Mouse (Mus musculus) bone marrow macrophage, adult 2 months (primary cell): ENCODE results near the gene Acadvl. TPM values are rescaled to one million over a fixed set of nuclear protein-coding genes. Genes with fewer than 3 reads are reported as not detected.

Experiments
- H3K27ac ChIP-seq: 2 replicates; pipeline ENCODE4 v1.5.1; 2012; ENCODE audit warnings: low read depth, low read length; ENCODE audit not compliant: insufficient read depth
- H3K4me1 ChIP-seq: 2 replicates; pipeline ENCODE4 v1.6.1; 2012; ENCODE audit warnings: low read length; ENCODE audit not compliant: control insufficient read depth, insufficient read depth
- H3K4me3 ChIP-seq: 2 replicates; pipeline ENCODE4 v1.5.1; 2012; ENCODE audit warnings: mild to moderate bottlenecking, low read length, moderate library complexity; ENCODE audit not compliant: insufficient read depth
- CTCF ChIP-seq: IDR thresholded peaks from 2 replicates; pipeline ENCODE4 v1.5.1; 2012; ENCODE audit warnings: low read depth, mild to moderate bottlenecking, low read length, moderate library complexity
- POLR2A ChIP-seq: IDR thresholded peaks from 2 replicates; pipeline ENCODE4 v1.6.1; 2012; ENCODE audit warnings: mild to moderate bottlenecking, low read depth, low read length, borderline replicate concordance
- polyA plus RNA-seq: library from polyadenylated mRNA; stranded (reverse); fragments of >200 nt; gene quantifications from 2 replicates; pipeline ENCODE4 v1.2.4, GENCODE M21; 2012; ENCODE audit not compliant: missing spikeins, insufficient read depth, insufficient read length

The Acadvl gene
- polyA plus RNA-seq, 1 experiment, result 51.3 TPM

- H3K4me3 ChIP-seq, result no peak overlapping the region
- peaks cover 4% of the 10 kb centered on the region; the same call in 1 of the 2 replicates for H3K4me1 ChIP-seq
- no peak for TF ChIP-seq POLR2A
- H3K27ac ChIP-seq, result no peak overlapping the region
These were observed 5.2 kb downstream of the Acadvl start for GRCm38 (mm10) chr11:70010033-70010432.

- TF ChIP-seq CTCF (no peak), POLR2A (no peak)
- Histone ChIP-seq H3K27ac (no peak overlapping the region), H3K4me1 (peaks cover 8% of the 10 kb centered on the region), H3K4me3 (no peak overlapping the region)
These were observed 9.7 kb downstream of the Acadvl start for GRCm38 (mm10) chr11:70005521-70005920.

- no peak overlapping the region for H3K27ac ChIP-seq
- H3K4me1 ChIP-seq, result peaks cover 26% of the 10 kb centered on the region
- peak overlapping the region; percentile 69 for H3K4me3 ChIP-seq
- TF ChIP-seq CTCF (no peak), POLR2A (no peak)
These were observed 12.7 kb downstream of the Acadvl start for GRCm38 (mm10) chr11:70002471-70002870.

GRCm38 (mm10) chr11:70001865-70002264 lies 13.3 kb downstream of the Acadvl start:
- Histone ChIP-seq H3K27ac (no peak overlapping the region; the same call in 1 of the 2 replicates), H3K4me1 (peaks cover 26% of the 10 kb centered on the region), H3K4me3 (peak overlapping the region; percentile 69)
- TF ChIP-seq CTCF (no peak; the same call in 1 of the 2 replicates), POLR2A (no peak)

- H3K27ac ChIP-seq, result peak overlapping the region; percentile 92
- H3K4me3 ChIP-seq, result peak overlapping the region; percentile 69
- H3K4me1 ChIP-seq, result peaks cover 26% of the 10 kb centered on the region
- no peak for TF ChIP-seq POLR2A
These were observed 14.1 kb downstream of the Acadvl start for GRCm38 (mm10) chr11:70001159-70001558.

- peak within 1 kb of the TSS; percentile 69 for H3K4me3 ChIP-seq
- H3K27ac ChIP-seq, result peak within 1 kb of the TSS; percentile 92
- peaks cover 26% of the 10 kb centered on the region for H3K4me1 ChIP-seq
- TF ChIP-seq POLR2A (no peak), CTCF (no peak)
These were observed 14.8 kb downstream of the Acadvl start, which contains the start of gene Dvl2 for GRCm38 (mm10) chr11:70000396-70000898. TSS of gene Dvl2 (plus strand) at chr11:70000595.

- TF ChIP-seq POLR2A, result no peak
- no peak for TF ChIP-seq CTCF
- H3K4me1 ChIP-seq, result peaks cover 27% of the 10 kb centered on the region
- H3K27ac ChIP-seq, result peak overlapping the region; percentile 40
- no peak overlapping the region for H3K4me3 ChIP-seq
These were observed 15.5 kb downstream of the Acadvl start for GRCm38 (mm10) chr11:69999666-70000065.

GRCm38 (mm10) chr11:69998567-69999491 lies 16.4 kb downstream of the Acadvl start:
- no peak for TF ChIP-seq POLR2A
- peak; percentile 31; the same call in 1 of the 2 replicates for TF ChIP-seq CTCF
- Histone ChIP-seq H3K27ac (peak overlapping the region; percentile 79), H3K4me1 (peaks cover 34% of the 10 kb centered on the region), H3K4me3 (peak overlapping the region; percentile 69)

- peak overlapping the region; percentile 92 for H3K4me3 ChIP-seq
- H3K27ac ChIP-seq, result peak overlapping the region; percentile 93
- peaks cover 33% of the 10 kb centered on the region for H3K4me1 ChIP-seq
- TF ChIP-seq POLR2A, result no peak
- TF ChIP-seq CTCF, result no peak
These were observed 18.1 kb downstream of the Acadvl start for GRCm38 (mm10) chr11:69997070-69997509.
